Mouse (Mus musculus) testis, adult 2 months (tissue): ENCODE results near the gene Magi1. TPM values are rescaled to one million over a fixed set of nuclear protein-coding genes. Genes with fewer than 3 reads are reported as not detected.
"Not testable (repeated sequence)": the region's sequence is repeated elsewhere in the genome, so short reads cannot be mapped to it uniquely, and the experiment has no call there.

Source experiments
- H3K27ac ChIP-seq: fragments of 200-500 bp; 2 replicates; pipeline ENCODE4 v1.5.1; 2012; ENCODE audit warnings: low read depth, low read length; ENCODE audit not compliant: control insufficient read depth, insufficient read depth
- H3K27me3 ChIP-seq: fragments of 200-500 bp; 2 replicates; pipeline ENCODE4 v1.6.1; 2012; ENCODE audit warnings: mild to moderate bottlenecking, low read length, moderate library complexity; ENCODE audit not compliant: control insufficient read depth, insufficient read depth
- H3K36me3 ChIP-seq: fragments of 200-500 bp; 2 replicates; pipeline ENCODE4 v1.6.1; 2012; ENCODE audit warnings: mild to moderate bottlenecking, low read length; ENCODE audit not compliant: control insufficient read depth, insufficient read depth
- H3K4me1 ChIP-seq: fragments of 200-500 bp; 2 replicates; pipeline ENCODE4 v1.6.1; 2012; ENCODE audit warnings: low read length; ENCODE audit not compliant: control insufficient read depth, insufficient read depth
- H3K4me3 ChIP-seq: fragments of 200-500 bp; 2 replicates; pipeline ENCODE4 v1.5.1; 2012; ENCODE audit warnings: low read depth, mild to moderate bottlenecking, low read length, moderate library complexity, mixed read lengths; ENCODE audit not compliant: control insufficient read depth
- CTCF ChIP-seq: fragments of 200-500 bp; IDR thresholded peaks from 2 replicates; pipeline ENCODE4 v1.5.1; 2012; ENCODE audit warnings: low read depth, mild to moderate bottlenecking, inconsistent platforms, low read length, moderate library complexity; ENCODE audit not compliant: control insufficient read depth, insufficient read depth, insufficient replicate concordance
- POLR2A ChIP-seq: fragments of 200-500 bp; IDR thresholded peaks from 2 replicates; pipeline ENCODE4 v1.6.1; 2012; ENCODE audit warnings: low read depth, mild to moderate bottlenecking, inconsistent platforms, low read length, moderate library complexity; ENCODE audit not compliant: control insufficient read depth
- polyA plus RNA-seq: library from polyadenylated mRNA; depleted of rRNA; stranded (reverse); fragments of >200 nt; gene quantifications from 2 replicates; pipeline ENCODE4 v1.2.3, GENCODE M21; 2012

Gene Magi1
- polyA plus RNA-seq, 1 experiment, result 11.1 TPM

DNA sequence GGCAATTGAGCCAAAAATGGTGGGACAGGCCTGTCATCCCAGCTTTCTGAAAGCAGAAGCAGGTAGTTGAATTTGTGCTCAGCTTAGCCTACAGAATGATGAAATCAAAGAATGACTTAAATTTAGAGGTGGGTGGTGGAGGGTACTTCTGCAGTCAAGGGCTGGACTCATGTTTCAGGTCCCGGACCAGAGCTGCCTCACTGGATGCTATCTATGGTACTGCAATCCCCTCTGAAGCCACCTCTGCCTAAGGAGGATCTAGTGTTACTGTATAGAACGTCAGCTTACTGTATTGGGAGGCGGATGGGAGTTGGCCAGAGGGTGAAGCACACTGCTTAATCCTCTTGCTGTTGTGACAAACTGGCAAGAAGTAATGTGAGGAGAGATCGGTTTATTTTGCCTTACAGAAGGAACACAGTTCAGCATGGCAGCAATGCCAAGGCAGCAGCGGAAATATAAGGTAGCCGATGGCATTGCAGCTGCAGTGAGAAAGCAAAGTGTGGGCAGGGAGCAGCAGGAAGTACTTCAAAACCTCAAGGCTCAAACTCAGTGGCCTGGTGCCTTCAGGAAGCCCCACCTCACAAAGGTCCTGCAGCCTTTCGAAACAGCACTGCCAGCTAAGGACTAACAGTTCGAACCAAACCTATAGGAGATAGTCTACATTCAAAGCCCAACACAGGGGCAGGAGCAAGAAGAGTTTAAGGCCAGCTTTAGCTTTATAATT lies 262.3 kb downstream of the Magi1 start:
- H3K27me3 ChIP-seq, result no peaks in the 10 kb centered on the region
- H3K27ac ChIP-seq, result no peak overlapping the region
- no peaks in the 10 kb centered on the region for H3K36me3 ChIP-seq
- TF ChIP-seq CTCF, result no peak
- TF ChIP-seq POLR2A, result no peak
- H3K4me1 ChIP-seq, result no peaks in the 10 kb centered on the region
- H3K4me3 ChIP-seq, result no peak overlapping the region

DNA sequence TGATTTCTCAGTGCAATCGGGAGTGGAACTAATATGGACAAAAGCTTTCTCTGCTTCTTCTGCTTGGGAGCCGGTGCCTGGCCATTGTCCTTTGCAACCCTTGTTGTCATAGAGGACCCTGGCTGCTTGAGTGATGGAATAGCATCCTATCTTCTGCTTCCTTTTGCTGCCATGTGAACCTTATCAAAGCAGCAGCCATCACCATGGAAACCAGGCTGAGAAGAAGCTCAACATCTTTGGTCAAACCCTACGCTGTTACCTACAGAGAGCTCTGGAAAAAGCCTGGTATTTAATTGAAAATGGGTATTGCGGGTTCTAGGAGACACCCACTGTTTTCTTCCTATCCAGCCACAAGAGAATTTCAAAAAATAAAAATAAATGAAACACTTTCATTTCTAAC lies 263.2 kb downstream of the Magi1 start:
- Histone ChIP-seq H3K36me3 (no peaks in the 10 kb centered on the region), H3K4me1 (no peaks in the 10 kb centered on the region), H3K4me3 (no peak overlapping the region), H3K27me3 (no peaks in the 10 kb centered on the region), H3K27ac (no peak overlapping the region)
- TF ChIP-seq CTCF, result no peak
- TF ChIP-seq POLR2A, result no peak

DNA sequence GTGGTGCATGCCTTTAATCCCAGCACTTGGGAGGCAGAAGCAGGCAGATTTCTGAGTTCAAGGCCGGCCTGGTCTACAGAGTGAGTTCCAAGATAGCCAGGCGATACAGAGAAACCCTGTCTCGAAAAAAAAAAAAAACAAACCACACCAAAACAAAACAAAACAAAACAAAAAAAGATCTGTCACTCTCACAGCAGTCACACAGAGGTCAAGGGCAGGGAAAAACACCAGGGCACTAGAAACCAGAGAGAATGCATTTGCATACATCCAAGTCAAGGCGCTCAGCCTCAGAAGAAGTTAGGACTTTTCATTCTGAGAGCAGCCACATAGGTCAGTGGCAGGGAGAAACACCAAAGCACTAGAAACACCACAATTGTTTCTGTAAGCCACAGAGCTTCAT lies 263.8 kb downstream of the Magi1 start:
- Histone ChIP-seq H3K27ac (no peak overlapping the region), H3K27me3 (no peaks in the 10 kb centered on the region), H3K4me3 (no peak overlapping the region), H3K4me1 (no peaks in the 10 kb centered on the region), H3K36me3 (no peaks in the 10 kb centered on the region)
- TF ChIP-seq POLR2A (no peak), CTCF (no peak)

DNA sequence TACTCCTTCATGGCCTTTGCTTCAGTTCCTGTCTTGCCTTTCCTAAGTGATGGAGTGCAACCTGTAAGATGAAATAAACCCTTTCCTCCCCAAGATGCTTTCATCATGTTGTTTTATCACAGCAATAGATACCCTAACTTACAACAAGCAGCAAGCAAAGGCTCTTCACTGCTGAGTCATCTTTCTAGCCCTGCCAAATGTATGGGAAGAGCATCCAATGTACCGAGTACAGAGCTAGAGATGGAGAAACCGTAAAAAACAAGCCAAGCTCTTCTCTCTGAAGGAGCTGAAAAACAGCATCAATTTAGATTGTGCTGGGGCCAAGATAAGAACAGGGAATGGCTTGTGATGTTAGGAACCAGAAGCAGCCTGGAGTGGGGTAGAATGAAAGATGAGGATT lies 270.0 kb downstream of the Magi1 start:
- no peaks in the 10 kb centered on the region for H3K27me3 ChIP-seq
- H3K4me3 ChIP-seq, result no peak overlapping the region
- no peaks in the 10 kb centered on the region for H3K36me3 ChIP-seq
- no peak overlapping the region for H3K27ac ChIP-seq
- H3K4me1 ChIP-seq, result no peaks in the 10 kb centered on the region
- TF ChIP-seq POLR2A (no peak), CTCF (no peak)

DNA sequence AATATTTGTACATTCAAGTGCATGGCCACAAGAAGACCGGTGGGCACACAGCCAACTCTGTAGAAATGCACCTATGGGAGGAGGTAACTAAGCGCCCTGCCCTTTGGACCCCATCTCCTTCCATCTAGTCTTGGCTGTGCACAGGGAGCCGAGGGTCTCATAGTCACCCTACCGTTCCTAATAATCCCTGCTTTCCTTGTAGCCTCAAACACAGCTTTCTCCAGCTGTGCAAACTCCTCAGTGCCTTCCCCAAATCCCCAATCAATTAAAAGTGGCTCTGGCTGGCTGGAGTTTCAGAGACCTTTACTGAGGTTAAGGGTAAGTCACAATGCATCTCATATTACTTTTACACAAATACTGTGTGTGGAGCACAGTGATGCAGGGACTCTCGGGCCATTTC lies 271.8 kb downstream of the Magi1 start:
- TF ChIP-seq CTCF (no peak), POLR2A (no peak)
- H3K36me3 ChIP-seq, result no peaks in the 10 kb centered on the region
- H3K4me3 ChIP-seq, result no peak overlapping the region
- no peak overlapping the region for H3K27ac ChIP-seq
- H3K4me1 ChIP-seq, result no peaks in the 10 kb centered on the region
- no peaks in the 10 kb centered on the region for H3K27me3 ChIP-seq

DNA sequence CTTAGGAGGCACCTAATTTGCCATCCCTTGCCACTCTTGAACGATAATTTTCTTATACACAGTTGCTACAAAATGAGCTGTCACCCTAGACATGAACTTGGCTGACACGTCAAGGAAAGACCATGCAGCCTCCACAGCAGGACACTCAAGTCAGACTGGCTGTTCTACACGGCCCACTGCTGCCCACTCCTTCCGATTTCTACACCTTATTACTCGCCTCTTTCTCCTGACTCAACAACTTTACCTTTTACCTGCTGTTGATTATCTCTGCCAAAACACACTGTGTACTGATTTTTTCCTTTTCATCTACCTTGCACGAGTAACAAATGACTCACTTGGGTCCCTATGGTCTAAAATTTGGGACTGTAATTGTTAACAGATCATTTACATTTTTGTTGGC lies 272.2 kb downstream of the Magi1 start:
- no peak overlapping the region for H3K4me3 ChIP-seq
- no peaks in the 10 kb centered on the region for H3K4me1 ChIP-seq
- no peaks in the 10 kb centered on the region for H3K27me3 ChIP-seq
- TF ChIP-seq POLR2A (no peak), CTCF (no peak)
- H3K27ac ChIP-seq, result no peak overlapping the region
- H3K36me3 ChIP-seq, result no peaks in the 10 kb centered on the region

DNA sequence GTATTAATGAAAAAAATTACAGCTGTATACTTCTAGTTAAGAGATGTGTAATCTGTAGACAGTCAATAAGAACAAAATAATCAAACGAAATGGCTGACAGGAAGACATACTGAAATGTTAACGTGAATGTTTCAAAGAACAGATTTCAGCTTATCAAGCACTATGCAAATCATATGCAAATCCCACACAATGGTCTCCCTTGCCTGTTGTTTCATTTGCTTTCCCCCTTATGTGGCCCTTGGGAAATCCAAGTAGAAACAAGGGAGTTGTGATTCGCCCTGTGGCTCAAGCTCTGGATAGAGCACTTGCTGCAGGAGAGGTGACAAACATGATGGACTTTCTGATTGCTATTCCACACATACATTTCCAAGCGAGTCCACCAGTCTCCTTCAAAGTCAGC lies 275.1 kb downstream of the Magi1 start:
- H3K4me1 ChIP-seq, result no peaks in the 10 kb centered on the region
- H3K4me3 ChIP-seq, result no peak overlapping the region
- H3K27me3 ChIP-seq, result no peaks in the 10 kb centered on the region
- no peaks in the 10 kb centered on the region for H3K36me3 ChIP-seq
- no peak for TF ChIP-seq CTCF
- no peak for TF ChIP-seq POLR2A
- H3K27ac ChIP-seq, result no peak overlapping the region

DNA sequence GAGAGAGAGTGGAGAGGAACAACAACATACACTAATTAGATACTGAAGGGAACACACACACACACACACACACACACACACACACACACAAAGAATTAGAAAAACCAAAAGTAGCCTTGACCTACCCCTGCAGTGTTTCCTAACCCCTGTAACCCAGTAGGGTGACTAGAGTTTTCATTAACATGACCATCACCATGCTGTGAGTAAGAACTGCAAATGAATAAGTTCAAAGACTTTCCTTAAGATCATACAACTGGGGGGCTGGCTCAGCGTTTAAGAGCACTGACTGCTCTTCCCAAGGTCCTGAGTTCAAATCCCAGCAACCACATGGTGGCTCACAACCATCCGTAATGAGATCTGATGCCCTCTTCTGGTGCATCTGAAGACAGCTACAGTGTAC lies 280.1 kb downstream of the Magi1 start:
- not testable (repeated sequence) for H3K4me3 ChIP-seq, H3K27me3 ChIP-seq, H3K4me1 ChIP-seq, H3K27ac ChIP-seq, H3K36me3 ChIP-seq
